Mouse (Mus musculus): Measurements from ENCODE around the gene Eid2b.

Eid2b gene

DNA sequence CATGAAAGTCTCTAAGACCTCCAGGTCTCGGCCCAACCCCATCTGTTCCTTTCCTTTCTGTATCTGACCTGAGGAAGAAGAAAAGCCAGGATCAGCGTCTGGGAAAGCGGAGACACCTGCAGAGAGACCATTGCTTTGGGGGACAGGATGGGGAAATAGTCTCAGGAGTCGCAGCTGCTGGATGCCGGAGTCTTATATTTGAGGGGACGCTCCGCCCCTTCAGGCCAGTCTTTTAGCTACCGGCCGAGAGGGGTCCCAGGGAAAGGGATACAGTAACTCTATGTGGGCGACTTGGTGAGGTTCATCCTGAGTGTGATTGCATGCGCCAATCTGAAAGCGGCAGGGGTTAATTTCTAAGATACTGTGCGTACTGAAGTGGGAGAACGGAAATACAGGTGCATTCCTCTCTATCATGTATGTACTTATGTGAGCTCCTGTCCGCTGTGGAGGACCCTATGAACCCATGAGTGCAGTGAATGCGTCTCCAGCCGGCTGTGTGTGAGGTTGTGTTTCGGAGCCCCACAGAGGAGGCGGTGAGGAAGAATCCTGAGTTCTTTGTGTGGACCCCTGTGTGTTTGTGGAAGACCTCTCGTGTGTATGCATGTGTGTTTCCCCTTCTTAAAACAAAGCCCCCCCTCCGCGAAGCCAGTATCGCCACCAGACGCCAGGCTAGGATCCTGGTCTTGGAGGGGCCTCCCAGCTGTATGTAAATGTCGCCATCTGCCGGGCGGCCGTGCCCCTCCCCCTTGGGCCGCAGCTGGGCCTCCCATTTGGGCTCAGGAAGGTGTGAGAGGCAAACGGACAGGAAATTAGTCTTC is 24.3 kb downstream of the Eid2b start, which contains the start of gene Dll3:
Dll3 (minus strand) TSS at position 623 of the 818 bp plus-strand sequence.
- DNase-seq (ENCODE audit: low spot score in 2 of 2): peak; percentile 71 to 73

- no peak for DNase-seq (ENCODE audit: low spot score in 2 of 2)
These were observed 28.1 kb downstream of the Eid2b start for GRCm38 (mm10) chr7:28305641-28306040.

- no peak for DNase-seq (ENCODE audit: low spot score in 2 of 2)
These were observed 28.7 kb downstream of the Eid2b start for GRCm38 (mm10) chr7:28306216-28306615.

DNA sequence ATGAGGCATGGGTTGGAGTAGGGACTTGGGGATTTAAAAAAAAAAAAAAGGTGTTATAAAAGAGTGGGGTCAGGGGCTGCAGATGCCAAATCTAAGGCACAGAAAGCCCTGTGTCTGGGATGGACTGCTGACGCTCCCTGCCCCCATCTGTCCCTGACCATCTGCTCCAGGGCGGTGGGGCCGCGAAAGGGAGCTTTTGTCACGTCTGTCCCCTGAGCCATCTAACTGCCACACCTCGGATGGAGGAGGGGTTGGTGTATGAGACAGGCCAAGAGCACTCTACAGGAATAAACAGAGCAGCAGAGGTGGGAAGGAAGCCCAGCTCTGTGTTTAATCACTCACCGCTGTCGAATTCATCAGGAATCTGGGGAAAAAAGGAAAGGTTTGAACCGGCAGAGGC is 32.2 kb downstream of the Eid2b start:
- no peak for DNase-seq (ENCODE audit: low spot score in 2 of 2)

GRCm38 (mm10) chr7:28311151-28311925 is 33.8 kb downstream of the Eid2b start:
- DNase-seq (ENCODE audit: low spot score in 2 of 2): no peak

DNA sequence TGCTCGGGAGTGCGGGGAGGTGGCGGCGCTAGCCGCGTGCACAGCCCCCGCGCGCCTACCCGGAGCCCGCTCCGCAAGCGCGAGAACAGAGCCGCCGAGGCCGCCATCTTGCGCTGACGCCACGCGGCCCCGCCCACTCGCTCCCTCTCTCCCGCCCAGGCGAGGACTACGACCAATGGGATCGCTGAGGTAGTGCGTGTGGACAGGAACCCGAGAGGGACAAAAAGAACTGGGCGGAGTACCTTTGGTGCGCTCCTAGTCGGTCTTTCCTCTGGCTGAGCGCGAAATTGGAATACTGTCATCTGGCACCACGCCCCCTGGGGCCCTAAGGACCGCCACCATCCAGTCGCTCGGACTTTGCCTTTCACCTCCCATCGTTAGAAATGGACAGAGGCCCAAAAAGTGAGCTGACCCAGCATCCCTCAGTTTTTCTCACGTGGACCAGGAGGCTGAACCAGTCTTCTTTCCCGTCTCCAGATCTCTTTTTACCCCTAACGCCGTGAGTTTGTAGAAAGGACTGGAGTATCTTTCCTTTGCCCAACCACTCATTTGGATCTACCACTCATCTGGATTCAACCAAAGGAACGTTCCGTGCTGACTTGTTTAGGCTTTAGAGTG is 34.5 kb downstream of the Eid2b start, which contains the start of gene Timm50:
Timm50 (minus strand) TSS at position 147 of the 618 bp plus-strand sequence.
- peak; percentile 99 for DNase-seq (ENCODE audit: low spot score in 2 of 2)

DNA sequence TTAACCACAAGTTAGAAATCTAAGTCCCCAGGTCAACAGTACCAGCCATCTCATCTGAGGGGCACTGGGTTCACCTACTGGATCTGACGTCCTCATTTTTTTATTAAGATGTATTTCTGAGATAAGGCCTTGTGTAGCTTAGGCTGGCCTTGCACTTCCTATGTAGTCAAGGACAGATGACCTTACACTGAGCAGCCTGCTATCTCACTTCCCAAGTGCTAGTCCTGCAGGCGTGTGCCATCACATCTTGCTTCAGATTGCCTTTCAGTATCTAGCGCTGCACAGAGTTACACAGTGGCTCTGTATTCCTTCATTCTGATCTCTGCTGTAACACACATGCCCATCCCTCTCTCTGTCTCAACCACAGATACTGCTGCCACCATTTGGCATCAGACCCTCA is 40.5 kb downstream of the Eid2b start:
- DNase-seq (ENCODE audit: low spot score in 2 of 2): no peak

GRCm38 (mm10) chr7:28318714-28319113 is 41.2 kb downstream of the Eid2b start:
- no peak for DNase-seq (ENCODE audit: low spot score in 2 of 2)

DNA sequence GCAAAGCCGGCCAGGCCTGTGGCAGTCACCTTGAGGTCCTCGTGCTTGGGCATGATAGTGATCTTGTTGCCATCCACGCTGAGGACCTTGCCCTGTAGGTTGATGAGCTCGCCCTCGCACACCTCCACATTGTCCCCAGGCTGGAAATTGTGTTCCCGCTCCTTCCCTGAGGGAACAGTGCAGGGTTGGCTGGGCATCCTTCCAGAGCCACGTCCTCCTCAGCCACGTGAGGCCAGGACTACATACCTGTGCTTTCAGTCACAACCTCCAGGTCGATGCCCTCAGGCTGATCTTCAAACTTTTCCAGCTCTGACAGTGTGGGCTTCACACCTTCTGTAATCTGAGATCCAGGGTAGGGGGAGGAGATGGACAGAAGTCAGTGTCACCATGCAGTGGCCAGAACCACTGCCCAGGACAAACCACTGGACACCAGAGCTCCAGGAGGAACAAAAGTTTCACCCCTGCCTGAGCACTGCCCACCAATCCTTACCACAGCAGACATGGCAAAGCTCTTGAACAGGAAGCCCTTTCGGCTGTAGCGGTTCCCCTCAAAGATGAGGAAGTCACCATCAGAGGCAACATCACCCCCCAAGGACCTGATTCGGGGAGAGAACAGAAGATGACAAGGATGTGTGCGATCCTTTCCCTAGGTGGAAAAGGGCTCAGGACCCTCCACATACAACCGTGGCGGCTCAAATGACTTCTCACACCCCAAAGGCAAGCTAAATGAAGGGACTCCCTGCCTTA is 44.6 kb downstream of the Eid2b start:
- no peak for DNase-seq (ENCODE audit: low spot score in 2 of 2)

DNA sequence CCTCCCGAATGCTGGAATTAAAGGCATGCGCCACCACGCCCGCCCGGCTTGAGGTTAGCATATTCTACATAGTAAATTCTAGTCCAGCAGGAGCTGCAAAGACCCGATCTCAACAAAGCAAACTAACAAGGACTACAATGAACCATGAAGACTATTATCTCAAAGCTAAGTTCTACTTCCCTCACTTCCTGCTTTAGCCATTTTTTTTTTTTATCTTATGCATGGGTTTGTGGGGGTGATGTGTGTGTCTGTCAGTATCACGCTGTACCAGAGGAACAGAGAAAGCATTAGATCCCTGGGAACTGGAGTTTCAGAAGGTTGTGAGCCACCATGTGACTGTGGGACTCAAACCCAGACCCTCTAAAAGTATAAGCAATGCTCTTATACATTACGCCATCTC is 47.8 kb downstream of the Eid2b start:
- DNase-seq (ENCODE audit: low spot score in 2 of 2): no peak

DNA sequence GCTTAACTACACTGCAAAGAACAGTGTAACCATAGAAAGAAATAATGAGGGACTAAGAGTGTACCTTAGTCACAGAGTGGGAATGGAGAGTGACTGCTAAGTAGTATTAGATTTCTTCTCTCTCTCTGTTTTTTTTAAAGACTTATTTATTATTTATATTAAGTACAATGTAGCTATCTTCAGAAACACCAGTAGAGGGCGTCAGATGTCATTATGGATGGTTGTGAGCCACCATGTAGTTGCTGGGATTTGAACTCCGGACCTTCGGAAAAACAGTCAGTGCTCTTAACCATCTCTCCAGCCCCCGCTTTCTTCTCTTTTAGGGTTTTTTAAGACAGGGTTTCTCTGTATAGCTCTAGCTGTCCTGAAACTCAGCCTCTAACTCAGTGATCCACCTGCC is 48.9 kb downstream of the Eid2b start:
- no peak for DNase-seq (ENCODE audit: low spot score in 2 of 2)

- no peak for DNase-seq (ENCODE audit: low spot score in 2 of 2)
These were observed 50.7 kb downstream of the Eid2b start for GRCm38 (mm10) chr7:28328260-28328659.

All from right cerebral cortex, postnatal 10 days (tissue).